Mouse (Mus musculus) thymus, postnatal 10 days (tissue): ENCODE results near the gene Higd1a.

Experiments used
- DNase-seq, 2 experiments: peaks; one replicate each; pipeline ENCODE4 v3.0.0; 2021; ENCODE audit warnings: low spot score in 2 of 2

Higd1a gene

DNA sequence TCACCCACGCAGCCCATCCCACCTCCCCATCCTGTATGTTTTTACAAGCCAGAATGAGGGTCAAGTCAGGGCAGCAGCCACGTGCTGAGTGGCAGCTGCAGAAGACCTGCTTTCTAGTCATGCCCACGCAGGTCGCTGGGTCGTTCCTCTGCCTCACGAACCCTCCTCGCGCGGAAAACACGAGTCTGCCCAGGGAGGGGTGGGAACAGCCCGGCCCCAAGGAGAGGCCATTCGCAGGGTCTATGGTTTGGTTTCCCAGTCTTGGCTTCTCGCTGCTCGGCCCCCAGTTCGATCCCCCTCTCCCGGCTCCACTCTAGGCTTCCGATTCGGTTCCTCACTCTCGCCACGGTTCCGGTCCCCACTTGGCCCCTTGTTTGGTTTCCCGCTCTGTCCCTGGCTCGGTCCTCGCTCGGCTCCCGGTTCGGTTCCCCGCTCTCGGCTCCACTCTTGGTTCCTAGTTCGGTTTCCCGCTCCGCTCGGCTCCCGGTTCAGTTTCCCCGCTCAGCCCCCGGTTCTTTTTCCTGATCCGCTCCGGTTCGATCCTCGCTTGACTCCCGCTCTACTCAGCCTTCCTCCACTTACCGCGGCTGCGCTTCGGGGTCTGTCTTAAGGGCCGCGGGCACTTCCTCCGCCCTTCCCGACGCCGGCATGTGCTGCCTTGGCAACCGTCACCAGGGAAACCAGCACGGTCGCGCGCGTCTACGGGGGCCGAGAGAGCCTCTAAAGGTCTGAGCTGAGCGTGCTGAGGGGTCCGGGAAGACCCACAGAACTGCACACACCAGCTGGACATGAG, 19.1 kb downstream of the Higd1a start, which contains the start of gene Ccdc13:
Gene Ccdc13, minus strand, starts transcription at position 633 of the 793 bp plus-strand sequence.
- DNase-seq: peak; percentile 73 to 80

DNA sequence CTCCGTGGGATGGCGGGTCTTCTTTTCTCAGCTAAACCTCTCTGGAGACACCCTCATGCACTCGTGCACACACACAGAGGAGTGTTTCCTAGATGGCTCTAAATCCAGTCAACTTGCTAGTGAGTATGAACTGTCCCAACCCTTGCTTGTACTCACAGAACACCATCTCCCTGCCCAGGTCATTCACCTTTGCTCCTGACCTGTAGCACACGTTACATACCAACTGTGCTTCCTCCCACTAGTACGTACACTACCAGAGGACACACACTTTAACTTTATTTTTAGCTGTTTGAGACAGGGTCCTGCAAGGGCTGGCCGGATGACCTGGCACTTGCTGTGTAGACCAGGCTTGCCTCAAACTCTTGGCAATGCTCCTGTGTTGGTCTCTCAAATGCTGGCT, 20.2 kb downstream of the Higd1a start:
- DNase-seq: no peak

DNA sequence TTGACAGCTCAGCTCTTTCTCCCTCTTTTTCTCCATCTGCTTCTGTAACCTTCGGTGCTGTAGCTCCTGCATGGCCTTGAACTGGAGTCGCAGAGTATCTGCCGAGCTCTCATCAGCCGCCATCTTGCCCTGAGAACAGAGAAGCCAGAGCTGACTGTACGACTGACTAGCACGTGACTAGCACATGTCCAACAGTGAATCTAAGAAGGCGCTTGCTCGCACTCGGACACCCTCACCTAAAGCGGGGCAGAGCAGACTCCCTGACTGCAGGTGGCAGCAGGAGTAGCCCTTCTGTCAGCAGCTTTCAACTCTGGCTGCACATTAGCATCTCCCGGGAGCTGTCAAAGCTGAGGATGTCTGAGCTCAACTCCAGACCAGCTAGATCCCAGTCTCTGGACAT, 24.3 kb downstream of the Higd1a start:
- no peak for DNase-seq

DNA sequence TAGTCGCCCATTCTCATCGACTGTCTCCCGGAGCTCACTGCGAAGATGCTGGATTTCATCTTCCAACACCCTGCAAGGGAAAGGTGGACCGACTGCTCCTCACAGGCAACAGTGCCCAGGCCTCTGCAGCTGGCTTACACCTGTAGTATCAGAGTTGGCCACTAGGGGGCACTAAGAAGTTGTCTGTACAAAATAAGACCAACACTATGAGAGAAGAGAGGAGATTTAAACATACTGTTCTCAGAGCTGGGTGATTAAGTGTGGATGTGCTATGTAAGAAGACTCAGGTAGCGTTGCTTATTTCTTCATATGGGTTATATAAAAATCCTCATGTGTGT, 27.2 kb downstream of the Higd1a start:
- peak; percentile 43 to 80 for DNase-seq

DNA sequence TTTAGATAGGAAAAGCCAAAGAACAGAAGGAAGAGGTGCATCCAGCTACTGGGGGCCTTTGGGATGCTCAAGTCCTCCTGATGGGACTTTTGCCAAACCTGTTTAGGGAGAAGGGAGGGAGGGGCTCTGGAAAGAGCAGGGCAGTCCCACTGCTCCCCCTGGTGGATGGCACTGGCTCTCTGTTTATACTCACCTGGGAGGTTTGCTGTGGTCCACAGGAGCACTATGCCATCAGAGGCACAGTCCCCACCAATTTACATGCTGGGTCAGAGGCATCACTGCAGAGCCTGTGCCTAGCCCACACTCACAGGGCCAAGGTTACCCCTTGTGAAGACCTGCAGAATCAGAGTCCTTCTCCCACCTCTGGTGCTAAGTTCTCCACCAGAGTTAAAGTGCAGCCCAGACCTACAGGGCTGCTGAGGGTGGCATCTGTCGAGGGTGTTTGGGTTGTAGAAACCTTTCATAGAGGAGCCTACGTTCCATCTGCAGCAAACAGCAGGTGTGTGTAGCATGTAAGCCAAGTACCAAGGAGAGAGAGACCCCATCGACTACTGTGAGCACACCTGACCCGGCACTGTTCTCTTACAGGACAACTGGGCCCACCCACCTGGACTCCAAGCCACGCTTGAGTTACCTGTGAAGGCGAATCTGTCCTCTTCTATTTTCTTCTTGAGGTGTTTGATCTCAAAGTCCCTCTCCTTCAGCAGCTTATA, 27.8 kb downstream of the Higd1a start:
- peak; percentile 18 to 58 for DNase-seq

DNA sequence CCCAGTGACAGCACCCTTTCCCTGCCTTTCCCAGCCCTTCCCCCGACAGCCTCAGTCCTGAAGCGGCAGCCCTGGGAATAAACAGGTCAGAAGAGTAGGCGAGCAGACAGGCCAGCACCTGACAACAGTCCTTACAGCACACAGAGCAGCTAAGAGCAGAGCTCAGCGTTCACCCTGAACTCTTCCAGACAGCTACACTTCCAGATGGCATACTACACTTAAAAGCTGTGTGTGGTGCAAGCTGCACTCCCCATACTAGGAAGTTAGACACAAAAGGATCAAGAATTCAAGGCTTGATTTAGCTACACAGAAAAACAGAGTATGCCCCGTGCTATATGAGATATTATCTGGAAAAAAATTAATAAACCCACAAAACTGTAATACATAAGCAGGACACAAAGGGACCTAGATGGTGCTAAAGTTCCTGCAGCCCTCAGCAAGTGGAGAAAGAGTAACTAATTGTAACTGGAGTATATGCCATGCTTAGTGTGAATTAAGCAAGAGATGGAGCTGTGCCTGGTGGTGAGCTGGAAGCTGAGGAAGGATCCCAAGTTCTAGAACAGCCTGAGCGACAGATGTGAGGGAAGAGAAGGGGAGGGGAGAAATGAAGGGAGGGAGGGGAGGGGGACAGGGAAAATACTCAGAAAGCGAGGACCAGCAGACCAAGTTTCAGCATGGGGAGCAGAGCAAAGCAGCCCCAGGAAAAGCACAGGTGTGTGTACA, 28.7 kb downstream of the Higd1a start:
- DNase-seq: no peak

DNA sequence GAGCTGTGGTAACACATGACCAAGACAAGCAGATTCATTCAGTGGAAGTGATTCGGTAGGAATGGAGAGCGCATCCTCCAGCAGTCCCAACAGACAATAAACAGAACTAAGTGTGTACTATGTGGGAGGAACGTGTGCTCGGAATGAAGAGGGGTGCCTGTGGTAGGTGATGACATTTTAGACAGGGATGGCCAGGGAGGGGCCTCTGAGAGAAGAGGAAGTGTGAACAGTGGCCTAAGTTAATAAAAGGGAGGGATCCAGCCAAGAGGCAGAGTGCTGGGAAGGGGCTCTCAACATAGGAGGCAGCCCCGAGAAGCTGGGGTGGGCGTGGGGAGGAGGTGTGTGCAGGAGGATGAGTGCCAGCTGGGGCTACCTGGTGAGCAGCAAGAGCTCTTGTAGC, 29.8 kb downstream of the Higd1a start:
- no peak for DNase-seq

DNA sequence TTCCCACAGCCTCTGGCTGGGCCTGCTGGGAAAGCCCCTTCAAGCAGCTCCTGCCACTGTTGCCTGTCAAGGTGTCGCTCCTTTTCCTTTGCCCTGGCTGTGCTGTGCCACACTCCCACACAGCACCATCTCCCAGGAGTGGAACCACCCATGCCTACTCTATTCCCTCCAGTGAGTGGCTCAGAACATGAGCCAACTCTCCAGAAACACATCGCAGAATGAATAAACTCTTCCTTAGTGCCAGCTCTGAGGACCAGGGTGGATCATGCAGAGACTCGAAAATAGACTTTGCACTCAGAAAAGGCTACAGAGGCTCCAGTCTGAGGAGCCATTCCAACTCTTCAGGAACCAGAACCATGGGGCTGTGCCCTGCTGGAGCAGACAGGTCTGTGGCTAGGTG, 31.8 kb downstream of the Higd1a start:
- no peak for DNase-seq

DNA sequence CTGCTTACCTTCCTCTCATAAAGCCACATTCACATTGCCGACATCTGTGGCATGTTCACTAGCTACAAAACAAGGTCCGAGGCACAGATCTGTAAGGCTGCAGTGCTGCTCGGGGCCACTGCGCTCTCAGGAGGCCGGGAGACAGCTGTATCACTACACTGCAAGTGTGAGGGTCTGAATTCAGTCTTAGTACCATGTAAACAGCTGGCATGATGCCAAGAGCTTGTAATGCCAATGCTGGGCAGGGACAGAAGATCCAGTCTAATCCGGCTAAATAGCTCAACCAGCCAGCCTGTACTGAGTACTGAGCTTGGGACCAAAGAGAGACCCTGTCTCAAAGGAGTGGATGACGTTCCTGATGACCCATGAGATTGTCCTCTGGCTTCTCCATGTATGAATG, 34.2 kb downstream of the Higd1a start:
- no peak for DNase-seq

DNA sequence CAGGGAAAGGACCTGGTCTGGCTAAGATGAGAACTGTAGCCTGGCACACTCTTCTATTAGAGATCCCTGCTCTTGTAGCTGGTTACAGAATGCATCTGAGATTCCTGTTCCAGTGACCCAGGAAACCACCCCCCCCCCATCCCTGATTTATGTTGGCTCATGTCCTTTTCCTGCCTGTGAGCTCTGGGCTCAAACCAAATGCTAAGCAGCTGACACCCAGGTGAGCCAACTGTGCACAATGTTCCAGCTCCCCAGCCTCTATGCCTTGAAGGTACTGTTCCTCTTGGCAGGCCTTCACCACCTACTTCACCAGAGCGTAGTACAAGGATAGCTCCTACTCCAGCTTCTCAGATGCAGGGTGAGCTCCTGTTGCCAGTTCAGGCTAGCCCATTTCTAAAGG, 35.1 kb downstream of the Higd1a start:
- DNase-seq: no peak

DNA sequence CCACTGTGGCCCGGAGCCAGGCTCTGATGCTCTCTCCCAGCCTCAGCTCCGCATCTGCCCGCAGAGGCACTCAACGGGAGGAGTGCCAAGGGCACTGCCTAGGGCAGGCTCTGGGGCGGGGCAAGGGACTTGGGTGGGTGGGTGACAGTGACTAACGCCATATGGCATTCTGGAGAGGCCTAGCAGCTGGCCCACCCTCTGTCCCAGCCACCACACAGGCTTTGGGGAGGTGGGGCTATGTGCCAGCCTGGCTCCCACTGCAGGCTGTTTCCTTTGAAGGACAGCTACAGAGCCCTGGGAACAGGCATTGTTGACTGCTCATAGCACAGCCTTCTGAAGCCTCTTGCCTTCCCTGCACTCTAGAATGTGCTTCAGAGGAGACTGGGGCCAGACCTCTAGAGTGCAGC, 35.6 kb downstream of the Higd1a start:
- DNase-seq: no peak

DNA sequence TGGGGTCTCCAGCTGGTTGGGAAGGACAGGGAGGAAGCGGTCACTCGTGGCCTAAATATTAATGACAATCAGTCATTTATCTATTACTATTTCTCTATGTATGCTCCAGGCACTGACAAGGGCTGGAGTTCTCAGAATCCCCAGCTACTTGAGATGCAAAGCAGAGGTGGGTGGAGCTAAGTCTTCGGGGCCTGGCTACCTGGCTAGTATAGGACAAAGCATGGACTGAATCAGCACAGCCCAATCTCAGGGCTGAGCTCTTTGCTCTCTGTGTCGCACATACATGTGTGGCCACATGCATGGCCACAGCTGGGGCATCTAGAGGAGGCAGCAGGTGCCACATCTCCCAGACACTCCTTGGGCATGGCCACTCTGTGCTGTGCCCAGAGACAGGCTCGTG, 37.4 kb downstream of the Higd1a start:
- DNase-seq: no peak

DNA sequence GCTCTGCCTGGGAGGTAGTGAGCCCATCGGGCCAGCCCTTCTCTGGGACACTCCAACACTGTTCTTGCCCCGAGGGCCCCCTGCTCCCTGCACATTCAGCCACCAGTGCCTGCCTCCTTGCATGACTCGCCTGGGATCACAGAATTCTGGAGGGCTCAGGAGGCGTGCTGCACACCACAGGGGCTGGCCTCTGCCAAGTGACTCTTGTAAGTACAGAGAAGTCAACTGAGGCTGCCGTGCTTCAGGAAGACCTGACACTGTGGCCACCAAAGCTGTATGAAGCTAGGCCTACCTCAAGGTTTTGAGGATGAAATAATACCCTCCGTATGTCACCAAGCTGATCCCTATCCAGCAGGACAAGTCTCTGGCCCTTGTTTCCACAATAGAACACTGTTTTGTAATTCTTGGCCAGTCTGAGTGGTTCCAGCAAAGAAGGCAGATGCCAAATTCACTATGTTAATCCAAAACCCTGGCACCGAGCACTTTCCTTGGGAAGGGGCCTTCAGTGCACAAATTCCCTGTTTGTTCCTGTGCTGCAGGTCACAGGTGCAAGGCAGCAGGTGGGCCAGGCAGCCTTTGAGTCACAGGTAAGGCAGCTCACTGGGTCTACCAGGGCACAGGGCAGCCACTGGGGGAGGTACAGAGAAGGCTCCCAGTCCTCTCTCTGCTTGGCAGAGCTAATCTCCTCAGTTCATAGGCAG, 38.2 kb downstream of the Higd1a start:
- DNase-seq: no peak

DNA sequence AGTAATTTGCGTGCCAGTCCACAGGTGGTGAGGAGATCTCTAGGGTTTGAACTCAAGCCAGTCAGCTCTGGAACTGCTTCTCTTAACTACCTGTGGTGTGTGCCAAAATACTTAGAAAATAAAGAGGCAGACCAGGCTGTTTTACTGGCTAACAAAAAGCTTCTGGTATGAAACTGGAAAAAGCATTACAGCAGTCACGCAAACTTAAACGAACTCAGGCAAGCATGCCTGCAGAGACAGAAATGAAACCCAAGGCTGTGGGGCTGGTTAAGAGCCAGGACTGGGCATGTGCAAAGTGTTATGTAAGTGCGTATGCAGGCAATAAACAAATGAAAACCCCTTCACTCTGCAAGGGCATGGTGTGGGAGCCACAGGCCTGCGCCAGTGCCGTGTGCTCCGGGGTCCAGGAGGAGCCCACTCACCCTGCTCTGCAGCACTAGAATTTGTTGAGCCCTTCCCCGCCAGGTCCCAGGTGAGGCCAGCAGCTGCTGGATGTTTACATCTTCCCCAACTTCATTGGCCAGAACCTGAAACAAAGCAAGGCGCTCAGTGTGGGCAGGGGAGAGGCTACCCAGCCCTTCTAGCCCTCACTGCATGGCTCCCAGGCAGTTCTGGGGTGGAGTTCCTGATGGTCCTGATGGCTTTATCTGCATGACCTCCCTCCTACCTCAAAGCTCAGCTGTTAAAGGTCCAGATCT, 38.9 kb downstream of the Higd1a start:
- DNase-seq: no peak

DNA sequence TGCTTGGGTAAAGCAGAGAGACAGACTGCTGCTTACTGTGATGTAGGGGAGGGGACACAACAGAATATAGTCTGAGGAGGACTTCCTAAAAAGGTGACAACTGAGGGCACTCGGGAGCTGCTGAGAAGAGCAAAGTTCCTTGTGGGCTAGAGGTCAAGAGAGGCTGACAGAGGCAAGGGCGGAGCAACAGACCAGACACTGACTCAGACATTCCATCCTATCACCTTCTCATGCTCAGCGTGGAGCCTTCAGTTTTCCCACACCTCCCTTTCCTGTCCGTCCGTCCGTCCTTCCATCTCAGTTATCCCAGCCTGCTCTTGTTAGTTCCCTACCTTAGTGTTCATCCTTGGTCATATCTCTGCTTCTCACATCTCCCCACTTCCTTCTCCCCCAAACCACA, 43.0 kb downstream of the Higd1a start:
- DNase-seq: no peak

DNA sequence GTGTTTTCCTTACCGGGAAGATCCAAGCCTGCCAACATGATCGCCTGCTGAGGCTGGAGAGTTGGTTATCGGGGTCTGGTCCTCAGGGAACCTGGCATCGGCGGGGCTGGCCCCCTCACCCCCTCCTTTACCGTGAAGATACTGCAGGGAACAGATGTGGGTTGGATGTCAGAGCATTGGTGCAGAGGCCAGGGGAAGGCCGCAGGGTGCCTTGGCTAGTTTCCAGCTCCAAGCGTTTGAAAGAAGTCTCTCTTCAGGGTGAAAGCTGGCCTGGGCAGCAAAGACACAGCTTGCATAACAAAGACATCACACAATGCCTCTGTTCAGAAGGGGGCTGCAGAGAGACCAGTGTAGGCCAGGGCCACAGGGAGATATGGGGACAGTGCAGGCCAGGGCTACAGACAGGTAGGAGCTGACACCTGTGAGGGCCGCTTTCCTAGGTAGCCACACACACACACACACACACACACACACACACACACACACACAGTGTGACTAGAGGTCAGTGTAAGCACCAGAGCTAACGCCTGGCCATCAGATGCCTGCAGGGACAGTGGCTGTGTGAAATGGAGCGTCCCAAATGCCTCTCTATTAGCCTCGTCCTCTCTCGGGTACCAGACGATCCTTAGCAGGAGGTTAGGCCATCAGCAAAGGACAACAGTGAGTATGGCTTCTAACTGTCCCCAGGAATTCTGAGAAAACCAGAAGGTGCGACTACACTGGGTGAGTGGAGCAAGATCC, 47.9 kb downstream of the Higd1a start:
- no peak for DNase-seq

DNA sequence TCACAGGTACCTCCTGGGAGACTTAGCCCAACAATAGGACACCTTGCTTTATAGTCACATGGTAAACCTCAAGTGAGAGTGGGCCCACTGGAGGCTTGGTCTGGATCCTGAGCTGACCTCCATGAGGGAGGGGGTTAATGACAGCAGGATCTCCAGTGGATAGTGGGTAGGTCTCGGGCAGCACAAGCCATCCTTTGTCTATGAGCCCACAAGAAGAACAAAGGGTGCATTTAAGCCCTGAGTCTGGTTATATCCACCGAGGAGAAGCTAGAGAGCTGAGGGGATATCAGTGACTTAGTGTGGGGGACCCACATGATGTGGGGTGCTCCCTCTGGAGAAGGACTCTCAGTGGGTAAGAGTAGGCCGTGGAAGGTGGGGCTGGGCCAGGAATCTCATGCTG, 49.7 kb downstream of the Higd1a start:
- DNase-seq: no peak

DNA sequence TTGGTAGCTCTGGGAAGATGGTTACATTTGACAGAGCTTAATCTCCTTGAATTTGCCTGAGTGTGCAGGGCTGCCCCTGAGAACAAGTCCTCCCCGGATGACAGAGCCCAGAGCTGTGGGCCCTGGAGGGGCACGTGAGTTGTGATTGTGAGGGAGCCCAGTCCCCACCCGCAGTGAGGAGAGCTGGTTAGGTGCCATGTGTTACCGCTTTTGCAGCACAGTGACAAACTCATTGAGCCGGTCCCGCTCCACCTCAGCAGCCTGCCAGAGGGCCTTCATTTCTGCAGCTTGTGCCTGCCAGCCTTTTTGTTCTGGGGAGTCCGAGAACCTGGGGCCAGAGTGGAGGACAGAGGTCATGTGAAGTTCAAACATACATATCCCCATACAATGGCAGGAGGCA, 50.2 kb downstream of the Higd1a start:
- no peak for DNase-seq

DNA sequence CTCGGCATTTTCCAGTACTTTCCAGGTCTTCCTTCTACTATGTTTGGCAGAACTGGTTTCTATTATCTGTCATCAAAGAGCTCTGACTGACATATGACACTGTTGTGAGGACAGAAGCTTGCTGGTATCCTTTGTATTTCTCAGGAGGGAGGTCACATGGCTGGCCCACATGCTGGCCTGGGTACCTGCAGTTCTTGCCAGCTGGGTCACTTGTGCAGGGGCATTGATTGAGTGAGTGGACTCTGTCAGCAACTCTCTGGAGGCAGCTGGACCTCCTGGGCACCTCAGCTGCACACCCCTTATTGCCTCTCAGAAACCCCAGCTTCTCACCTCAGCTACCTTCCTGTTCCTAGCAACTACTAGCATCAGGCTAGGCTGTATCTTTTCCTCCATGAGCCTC, 50.6 kb downstream of the Higd1a start:
- no peak for DNase-seq

DNA sequence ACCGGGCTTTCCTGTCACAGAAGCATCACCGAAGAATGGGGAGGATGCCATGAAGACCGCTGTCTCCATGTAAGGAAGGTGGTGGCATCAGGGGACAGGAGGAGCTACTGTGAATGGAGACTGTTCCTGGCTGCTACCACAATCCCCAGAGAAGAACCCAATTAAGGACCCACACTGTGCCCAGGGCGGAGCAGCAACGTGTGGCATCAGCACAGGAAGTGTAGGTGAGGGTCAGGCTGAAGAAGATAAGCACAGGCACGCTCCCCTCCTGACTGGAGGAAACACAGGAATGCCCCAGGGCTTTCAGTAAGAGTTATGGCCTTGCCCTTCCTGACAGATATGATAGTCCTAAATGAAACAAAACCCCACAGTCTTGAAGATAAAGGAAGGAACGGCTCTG, 55.4 kb downstream of the Higd1a start:
- no peak for DNase-seq
